Mouse (Mus musculus) embryo, embryonic 9.5 days (tissue): ENCODE measurements at regions not wholly inside any gene's neighbourhood (a gene's known extent, or its start where the extent isn't known, plus 50 kb on each side); places are given as distances from the start of the nearest gene placed in this dataset.
A peak's percentile ranks its signal among the peaks of the same experiment; 100 is the strongest.
"Not testable (repeated sequence)": the region's sequence is repeated elsewhere in the genome, so short reads cannot be mapped to it uniquely, and the experiment has no call there.

Experiments
- DNase-seq: peaks from one replicate; pipeline ENCODE4 v3.0.0-alpha.2; 2017; ENCODE audit errors: extremely low spot score

DNA sequence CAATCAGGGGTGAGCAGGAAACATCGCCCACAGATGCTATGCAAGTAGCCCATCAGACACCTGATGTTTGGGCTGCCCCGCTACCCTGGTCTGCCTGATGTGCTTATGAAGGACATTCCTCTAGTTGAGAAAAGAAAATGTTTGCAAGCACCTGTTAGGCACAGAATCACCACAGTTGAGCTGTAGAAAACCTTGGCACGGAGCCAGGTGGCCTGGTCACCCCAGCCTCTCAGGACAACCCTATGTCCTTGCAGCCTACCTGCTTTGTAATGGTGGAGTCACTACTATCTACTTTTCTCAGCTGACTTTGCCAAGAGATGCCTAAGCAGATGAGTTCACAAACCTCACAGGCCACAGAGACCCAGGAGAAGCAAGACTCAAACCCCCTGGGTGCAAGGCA, 86.9 kb upstream of the Irx2 start:
- no peak for DNase-seq

DNA sequence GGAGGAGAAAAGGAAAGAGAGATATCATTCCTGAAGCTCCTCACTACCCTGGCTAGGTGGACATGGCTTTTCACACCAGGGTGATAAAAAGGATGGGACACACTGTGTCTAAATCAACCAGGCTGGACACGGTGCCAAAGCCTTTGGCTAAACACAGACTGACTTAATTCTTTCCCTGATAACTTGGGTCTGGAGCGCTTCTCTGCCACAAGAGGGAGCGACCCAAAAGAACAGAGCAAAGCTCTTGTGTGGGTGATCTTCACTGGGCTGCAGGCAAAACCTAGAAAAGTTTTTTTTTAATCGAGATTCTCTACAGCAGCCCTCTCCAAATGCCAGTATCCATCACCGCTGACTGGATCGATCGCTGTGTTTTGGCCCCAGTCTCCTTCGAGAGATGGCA, 70.7 kb upstream of the Irx2 start:
- no peak for DNase-seq

DNA sequence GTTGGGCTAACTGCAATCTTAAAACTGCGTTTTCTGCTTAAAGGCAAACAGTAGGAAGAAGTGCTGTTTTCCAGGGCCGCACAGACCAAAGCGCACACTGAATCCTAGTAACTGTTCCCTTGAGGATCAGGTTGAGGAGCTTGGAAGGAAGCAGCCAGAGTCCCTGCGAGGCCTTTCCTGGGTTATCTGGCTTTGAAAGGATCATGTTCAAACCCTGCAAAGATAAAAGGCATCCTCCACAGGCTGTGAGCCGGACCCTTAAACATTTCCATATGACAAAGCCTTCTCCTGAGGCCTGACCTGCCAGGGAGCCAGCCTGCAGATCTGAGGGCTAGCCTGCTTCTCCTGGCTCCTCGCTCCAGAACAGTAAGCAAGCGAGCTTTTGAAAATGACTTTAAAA, 56.7 kb upstream of the Irx2 start:
- DNase-seq: peak; percentile 39

DNA sequence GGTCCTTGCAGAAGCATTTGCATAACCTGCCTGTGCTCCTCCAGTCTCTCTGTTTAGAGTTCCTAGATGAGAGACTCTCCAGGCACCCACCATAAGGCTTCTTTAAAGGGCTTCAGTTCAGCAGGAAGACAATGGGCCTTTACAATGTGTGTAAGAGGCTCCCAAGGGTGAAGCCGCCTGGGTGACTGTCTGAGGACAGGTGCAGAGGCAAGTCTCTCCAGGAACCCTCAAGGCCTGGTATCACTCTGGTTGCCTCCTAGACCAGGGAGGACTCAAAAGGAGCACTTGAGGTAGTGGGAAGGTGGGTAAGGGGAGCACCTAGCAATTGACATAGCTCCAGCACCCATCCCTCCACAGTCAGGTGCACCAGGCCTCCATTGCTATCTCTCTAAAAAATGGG, 55.8 kb upstream of the Irx2 start:
- no peak for DNase-seq

DNA sequence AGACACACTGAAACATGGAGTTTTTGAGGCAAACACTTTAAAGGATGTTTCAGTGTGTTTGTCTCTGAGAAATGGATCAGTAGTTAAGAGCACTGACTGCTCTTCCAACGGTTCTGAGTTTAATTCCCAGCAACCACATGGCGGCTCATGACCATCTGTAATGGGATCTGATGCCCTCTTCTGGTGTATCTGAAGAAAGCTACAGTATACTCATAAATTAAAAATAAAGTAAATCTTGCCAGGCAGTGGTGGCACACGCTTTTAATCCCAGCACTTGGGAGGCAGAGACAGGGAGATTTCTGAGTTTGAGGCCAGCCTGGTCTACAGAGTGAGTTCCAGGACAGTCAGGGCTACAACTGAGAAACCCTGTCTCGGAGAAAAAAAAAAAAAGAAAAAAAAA, 54.5 kb upstream of the Irx2 start:
- not testable (repeated sequence) for DNase-seq

DNA sequence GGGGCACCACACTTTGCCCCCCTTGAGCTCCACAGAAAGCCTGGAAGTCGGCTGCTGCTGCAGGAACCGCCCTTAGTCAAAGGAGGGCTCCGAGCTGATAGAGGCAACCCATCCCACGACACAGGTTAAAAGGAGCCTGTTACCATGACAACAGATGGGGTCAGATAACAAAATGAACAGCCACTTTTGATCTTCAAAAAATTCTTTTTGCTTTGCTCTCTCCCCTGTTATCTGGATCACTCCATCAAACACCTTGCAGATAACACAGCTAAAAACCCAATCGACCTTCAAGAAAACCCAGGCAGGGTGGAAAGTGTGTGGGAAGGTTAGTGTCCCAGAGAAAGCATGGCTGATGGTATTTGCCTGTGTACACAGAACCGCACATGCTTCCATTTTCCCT, 52.1 kb upstream of the Irx2 start:
- no peak for DNase-seq

DNA sequence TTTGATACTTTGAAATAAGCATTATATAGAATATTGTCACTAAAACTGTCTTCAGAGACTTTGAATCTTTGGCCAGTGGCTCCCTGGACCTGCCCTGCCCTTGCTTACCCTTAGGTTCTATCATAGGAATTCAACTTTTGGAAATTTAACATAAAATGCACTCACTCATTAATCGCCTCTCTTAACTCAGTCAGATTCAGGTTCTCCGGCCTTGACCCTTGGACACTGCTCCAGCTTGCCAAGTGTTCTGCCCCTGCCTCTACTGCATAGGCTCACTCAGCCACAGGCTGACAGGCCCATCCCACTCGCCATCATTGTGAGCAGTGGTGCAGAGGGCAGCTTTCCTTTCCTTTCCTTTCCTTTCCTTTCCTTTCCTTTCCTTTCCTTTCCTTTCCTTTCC, 50.2 kb upstream of the Irx2 start:
- DNase-seq: no peak
